Mouse (Mus musculus) G1E (cell line): ENCODE results near the gene Galntl5. TPM values are rescaled to one million over a fixed set of nuclear protein-coding genes. Genes with fewer than 3 reads are reported as not detected.

ENCODE experiments used
- ATAC-seq: 2 replicates; pipeline ENCODE4 v1.8.0; 2016; ENCODE audit warnings: mild to moderate bottlenecking; ENCODE audit not compliant: insufficient number of reproducible peaks, poor library complexity, low FRiP score, severe bottlenecking; ENCODE audit errors: extremely low read depth
- DNase-seq: peaks from one replicate; pipeline ENCODE4 v3.0.0; 2012; ENCODE audit warnings: low spot score
- H3K27me3 ChIP-seq: 2 replicates; pipeline ENCODE4 v1.6.1; 2012; ENCODE audit warnings: mild to moderate bottlenecking, low read length, inconsistent platforms; ENCODE audit not compliant: insufficient read depth
- H3K36me3 ChIP-seq: replicated peaks from 2 replicates; pipeline ENCODE3; 2012; ENCODE audit warnings: mild to moderate bottlenecking, inconsistent platforms
- H3K4me1 ChIP-seq: 2 replicates; pipeline ENCODE4 v1.6.1; 2012; ENCODE audit warnings: low read depth, low read length, inconsistent platforms, mixed read lengths; ENCODE audit not compliant: insufficient read depth
- H3K4me3 ChIP-seq: 2 replicates; pipeline ENCODE4 v1.5.1; 2012; ENCODE audit warnings: low read depth, mild to moderate bottlenecking, inconsistent platforms, low read length, moderate library complexity, mixed read lengths
- H3K9me3 ChIP-seq: replicated peaks from 2 replicates; pipeline ENCODE4 v1.6.1; 2012; ENCODE audit warnings: inconsistent platforms
- CTCF ChIP-seq: IDR thresholded peaks from 2 replicates; pipeline ENCODE4 v1.5.1; 2012; ENCODE audit warnings: low read depth, low read length, inconsistent platforms, mixed read lengths
- GATA1 ChIP-seq: IDR thresholded peaks from 2 replicates; pipeline ENCODE4 v1.6.1; 2012; ENCODE audit warnings: borderline replicate concordance, low read length, inconsistent platforms, mixed read lengths
- GATA2 ChIP-seq: IDR thresholded peaks from 2 replicates; pipeline ENCODE4 v1.6.1; 2012; ENCODE audit warnings: low read depth, low read length, inconsistent platforms, borderline replicate concordance
- POLR2AphosphoS5 ChIP-seq: IDR thresholded peaks from 2 replicates; pipeline ENCODE4 v1.6.1; 2012; ENCODE audit warnings: low read depth, low read length, inconsistent platforms; ENCODE audit not compliant: insufficient replicate concordance
- TAL1 ChIP-seq: conservative IDR thresholded peaks from 2 replicates; pipeline ENCODE4 v1.6.1; 2012; ENCODE audit warnings: low read depth, low read length, inconsistent platforms, mixed read lengths
- polyA plus RNA-seq: library from polyadenylated mRNA; stranded (reverse); fragments of >175 nt; gene quantifications from 2 replicates; pipeline ENCODE4 v1.2.3, GENCODE M21; 2012
- total RNA-seq, 2 experiments: library from RNA; stranded (forward) in 1 of 2; stranded (reverse) in 1 of 2; fragments of 200-1000 nt in 1 of 2; fragments of >200 nt in 1 of 2; fragmentation: Nextera tagmentation in 1 of 2; gene quantifications; 2 replicates each; pipeline ENCODE4 v1.2.3; 2014 to 2017

The Galntl5 gene
- total and polyA plus RNA-seq, 3 experiments, result not detected

DNA sequence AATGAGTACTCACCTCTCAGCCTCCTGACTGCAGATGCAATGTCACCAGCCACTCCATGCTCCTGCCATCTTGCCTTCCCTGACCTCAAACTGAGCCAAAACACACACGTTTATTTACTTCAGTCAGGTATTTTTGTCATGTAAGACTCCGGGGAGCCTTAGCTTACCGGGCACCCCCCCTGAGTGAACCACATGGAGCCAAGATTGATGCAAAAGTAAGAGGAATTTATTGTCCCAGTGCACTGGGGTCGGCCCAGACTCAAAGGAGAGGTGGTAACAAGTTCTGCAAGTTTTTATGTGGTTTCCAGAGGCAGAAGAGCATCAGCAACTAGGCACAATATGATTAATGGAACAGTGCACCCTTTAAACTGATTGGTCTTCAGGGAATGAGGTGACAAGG lies 24.1 kb upstream of the Galntl5 start:
- Histone ChIP-seq H3K4me1 (no peaks in the 10 kb centered on the region), H3K36me3 (no peaks in the 10 kb centered on the region), H3K4me3 (no peak overlapping the region), H3K27me3 (peaks cover 7% of the 10 kb centered on the region; the same call in 1 of the 2 replicates), H3K9me3 (no peaks in the 10 kb centered on the region)
- no peak for TF ChIP-seq GATA2
- no peak for TF ChIP-seq POLR2AphosphoS5
- no peak for TF ChIP-seq GATA1
- no peak for TF ChIP-seq TAL1
- TF ChIP-seq CTCF, result no peak
- DNase-seq (no peak), ATAC-seq (no peak)

DNA sequence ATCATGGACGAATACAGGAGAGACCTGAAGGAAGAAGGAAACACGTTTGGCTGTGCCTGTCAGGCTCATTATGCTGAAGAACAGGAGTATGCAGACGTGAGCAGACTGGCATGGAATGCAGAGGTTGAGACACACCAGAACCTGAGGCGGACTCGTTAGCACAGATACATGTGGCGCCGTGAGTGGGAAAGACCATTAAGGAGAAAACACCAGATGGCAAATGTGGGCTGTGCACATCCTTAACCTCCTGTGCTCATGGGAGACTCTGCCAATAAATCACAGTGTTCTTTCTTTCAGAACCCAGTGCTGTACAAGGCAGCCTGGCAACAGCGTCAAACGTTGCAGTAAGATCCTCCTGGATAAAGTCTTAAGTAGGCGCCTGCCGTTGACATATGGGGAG lies 20.7 kb upstream of the Galntl5 start:
- Histone ChIP-seq H3K36me3 (no peaks in the 10 kb centered on the region), H3K9me3 (no peaks in the 10 kb centered on the region), H3K4me1 (no peaks in the 10 kb centered on the region; the same call in 1 of the 2 replicates), H3K27me3 (peaks cover 6% of the 10 kb centered on the region; the same call in 1 of the 2 replicates), H3K4me3 (no peak overlapping the region)
- TF ChIP-seq CTCF, result no peak
- no peak for TF ChIP-seq GATA2
- no peak for TF ChIP-seq TAL1
- TF ChIP-seq GATA1, result no peak
- TF ChIP-seq POLR2AphosphoS5, result no peak
- DNase-seq (no peak), ATAC-seq (no peak)

GRCm38 (mm10) chr5:25162981-25163380 lies 18.3 kb upstream of the Galntl5 start:
- TF ChIP-seq GATA1 (no peak), GATA2 (no peak), CTCF (no peak), TAL1 (no peak), POLR2AphosphoS5 (no peak)
- H3K27me3 ChIP-seq, result peaks cover 7% of the 10 kb centered on the region; the same call in 1 of the 2 replicates

GRCm38 (mm10) chr5:25163938-25164337 lies 17.3 kb upstream of the Galntl5 start:
- DNase-seq, result no peak
- H3K9me3 ChIP-seq, result no peaks in the 10 kb centered on the region
- TF ChIP-seq POLR2AphosphoS5 (no peak), CTCF (no peak), TAL1 (no peak), GATA1 (no peak), GATA2 (no peak)

More at GRCm38 (mm10) chr5:25162981-25163380, 18.3 kb upstream of the Galntl5 start:
- Histone ChIP-seq H3K9me3 (no peaks in the 10 kb centered on the region), H3K4me1 (no peaks in the 10 kb centered on the region; the same call in 1 of the 2 replicates), H3K36me3 (no peaks in the 10 kb centered on the region), H3K4me3 (no peak overlapping the region)
- no peak for DNase-seq
- ATAC-seq, result no peak

DNA sequence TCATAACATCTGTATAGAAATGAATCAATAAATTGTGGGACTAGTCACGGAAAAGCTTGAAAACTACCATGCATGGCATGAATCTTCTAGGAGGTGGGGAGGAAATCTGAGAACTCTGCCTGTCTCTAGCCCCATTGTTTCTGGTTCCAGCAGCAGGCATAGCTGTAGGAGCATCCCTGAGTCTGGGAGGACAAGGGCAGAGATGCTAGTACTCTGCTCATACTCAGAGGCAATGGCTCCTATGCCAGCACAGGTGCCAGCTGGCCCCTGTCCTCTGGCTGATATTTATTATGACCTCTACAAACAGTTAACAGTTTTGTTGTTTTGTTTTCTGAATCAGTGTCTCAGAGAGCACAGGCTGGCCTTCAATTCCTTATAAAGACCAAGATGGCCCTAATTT lies 16.9 kb upstream of the Galntl5 start:
- TF ChIP-seq CTCF (no peak), TAL1 (no peak), GATA2 (no peak), POLR2AphosphoS5 (no peak), GATA1 (no peak)
- Histone ChIP-seq H3K9me3 (no peaks in the 10 kb centered on the region), H3K27me3 (peaks cover 4% of the 10 kb centered on the region; the same call in 1 of the 2 replicates), H3K36me3 (no peaks in the 10 kb centered on the region), H3K4me3 (no peak overlapping the region), H3K4me1 (no peaks in the 10 kb centered on the region; the same call in 1 of the 2 replicates)
- DNase-seq (no peak), ATAC-seq (no peak)

More at GRCm38 (mm10) chr5:25163938-25164337, 17.3 kb upstream of the Galntl5 start:
- H3K27me3 ChIP-seq, result peaks cover 7% of the 10 kb centered on the region; the same call in 1 of the 2 replicates
- ATAC-seq, result no peak
- no peak overlapping the region for H3K4me3 ChIP-seq
- H3K4me1 ChIP-seq, result no peaks in the 10 kb centered on the region; the same call in 1 of the 2 replicates
- no peaks in the 10 kb centered on the region for H3K36me3 ChIP-seq

DNA sequence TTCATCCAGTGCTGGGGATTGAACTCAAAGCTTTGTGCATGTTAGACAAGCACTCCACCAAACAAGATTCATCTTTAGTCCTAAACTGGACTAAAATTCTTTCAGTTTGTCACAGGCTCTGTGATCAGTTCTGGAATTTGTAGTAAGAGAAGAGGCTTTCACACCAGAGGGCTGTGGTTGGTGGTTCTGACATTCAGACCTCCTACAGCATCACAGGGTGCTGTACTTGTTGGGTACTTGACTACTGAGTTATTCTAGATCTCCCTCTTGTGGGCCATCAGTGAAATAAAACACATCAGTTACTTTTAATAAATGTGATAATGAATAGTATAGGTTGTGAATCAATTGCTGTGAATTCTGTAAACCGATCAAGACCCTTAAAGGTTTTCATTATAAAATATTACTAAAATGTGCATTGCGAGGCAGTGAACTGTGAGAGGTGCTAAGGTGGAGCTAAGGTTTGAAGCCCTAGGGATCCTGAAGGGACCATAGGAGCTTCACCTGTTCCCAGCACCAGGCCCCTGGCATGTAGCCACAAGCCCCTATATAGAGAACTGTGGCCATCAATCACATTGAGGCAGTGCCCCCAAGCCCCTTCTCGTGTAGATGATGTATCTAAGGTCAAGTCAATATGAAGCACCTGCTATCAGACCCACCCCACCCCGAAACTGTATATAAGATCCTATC lies 16.0 kb upstream of the Galntl5 start:
- no peaks in the 10 kb centered on the region for H3K36me3 ChIP-seq
- TF ChIP-seq CTCF (no peak), TAL1 (no peak), GATA1 (no peak), GATA2 (no peak), POLR2AphosphoS5 (no peak)
- no peak for DNase-seq
- H3K4me1 ChIP-seq, result no peaks in the 10 kb centered on the region; the same call in 1 of the 2 replicates
- ATAC-seq, result no peak
- peaks cover 2% of the 10 kb centered on the region; the same call in 1 of the 2 replicates for H3K27me3 ChIP-seq
- no peak overlapping the region for H3K4me3 ChIP-seq
- H3K9me3 ChIP-seq, result no peaks in the 10 kb centered on the region
